Mouse (Mus musculus) thymus, adult 2 months (tissue): ENCODE results near the gene Scin.

Source experiments
- CTCF ChIP-seq: fragments of 200-500 bp; IDR thresholded peaks from 2 replicates; pipeline ENCODE4 v1.5.1; 2012; ENCODE audit warnings: mild to moderate bottlenecking, control low read depth, low read length, moderate library complexity, borderline replicate concordance; ENCODE audit not compliant: control insufficient read depth, poor library complexity, insufficient read depth; ENCODE audit errors: extremely low read depth
- POLR2A ChIP-seq: fragments of 200-500 bp; IDR thresholded peaks from 2 replicates; pipeline ENCODE4 v1.6.1; 2012; ENCODE audit warnings: mild to moderate bottlenecking, low read length, control low read depth, moderate library complexity; ENCODE audit not compliant: control insufficient read depth, poor library complexity, insufficient read depth; ENCODE audit errors: extremely low read depth

GRCm38 (mm10) chr12:40154188-40154587 lies 20.2 kb upstream of the Scin start:
- TF ChIP-seq POLR2A = no peak
- TF ChIP-seq CTCF = no peak
